Mouse (Mus musculus) retina, embryonic 14.5 days (tissue): ENCODE data around the gene Sept6.

Experiments
- DNase-seq: peaks from one replicate; pipeline ENCODE4 v3.0.0-alpha.2; 2015; ENCODE audit warnings: low spot score

Sept6 gene

GRCm38 (mm10) chrX:36864609-36865328 is 126.8 kb downstream of the Sept6 start:
- DNase-seq = no peak

GRCm38 (mm10) chrX:36863766-36864608 is 127.6 kb downstream of the Sept6 start:
- peak; percentile 81 for DNase-seq
